Mouse (Mus musculus): Measurements from ENCODE around the gene Gatc.
A peak's percentile ranks its signal among the peaks of the same experiment; 100 is the strongest.
"Not testable (repeated sequence)": the region's sequence is repeated elsewhere in the genome, so short reads cannot be mapped to it uniquely, and the experiment has no call there.

Gene Gatc

GRCm38 (mm10) chr5:115330955-115331354 is 10.0 kb downstream of the Gatc start:
- no peak for DNase-seq (ENCODE audit: low read depth, low spot score)

GRCm38 (mm10) chr5:115327610-115328548 is 13.1 kb downstream of the Gatc start:
- peak; percentile 47 for DNase-seq (ENCODE audit: low read depth, low spot score)

GRCm38 (mm10) chr5:115326875-115327609 is 13.9 kb downstream of the Gatc start, which contains the start of gene Srsf9:
TSS of gene Srsf9 (plus strand) at chr5:115327177.
- peak; percentile 92 for DNase-seq (ENCODE audit: low read depth, low spot score)

DNA sequence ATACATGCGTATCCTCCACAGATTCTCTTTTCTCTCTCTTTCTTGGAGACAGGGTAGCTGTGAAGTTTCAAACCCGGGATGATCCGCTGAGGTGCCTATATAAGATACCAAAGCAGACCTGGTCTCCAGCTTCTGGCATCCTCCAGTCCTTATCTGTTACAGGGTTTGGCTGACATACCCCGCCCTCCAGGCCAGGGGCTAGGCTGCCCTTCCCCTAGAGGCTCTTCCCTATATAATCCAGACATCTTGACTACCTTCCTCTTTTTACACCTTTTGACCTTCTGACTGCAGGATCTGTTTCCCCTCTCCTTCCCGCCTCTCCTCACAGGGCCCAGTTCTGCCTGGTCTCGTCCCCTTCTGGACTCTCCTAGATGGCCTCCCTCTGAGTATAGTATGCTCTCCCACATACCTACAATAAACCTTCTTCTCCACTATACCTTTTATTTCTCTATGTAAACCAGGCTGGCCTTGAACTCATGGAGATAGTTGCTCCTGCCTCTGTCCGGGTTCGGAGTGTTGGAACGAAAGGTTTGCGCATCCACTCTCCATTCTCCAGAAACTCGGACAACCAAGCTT is 14.6 kb downstream of the Gatc start:
- DNase-seq (ENCODE audit: low read depth, low spot score), result no peak

DNA sequence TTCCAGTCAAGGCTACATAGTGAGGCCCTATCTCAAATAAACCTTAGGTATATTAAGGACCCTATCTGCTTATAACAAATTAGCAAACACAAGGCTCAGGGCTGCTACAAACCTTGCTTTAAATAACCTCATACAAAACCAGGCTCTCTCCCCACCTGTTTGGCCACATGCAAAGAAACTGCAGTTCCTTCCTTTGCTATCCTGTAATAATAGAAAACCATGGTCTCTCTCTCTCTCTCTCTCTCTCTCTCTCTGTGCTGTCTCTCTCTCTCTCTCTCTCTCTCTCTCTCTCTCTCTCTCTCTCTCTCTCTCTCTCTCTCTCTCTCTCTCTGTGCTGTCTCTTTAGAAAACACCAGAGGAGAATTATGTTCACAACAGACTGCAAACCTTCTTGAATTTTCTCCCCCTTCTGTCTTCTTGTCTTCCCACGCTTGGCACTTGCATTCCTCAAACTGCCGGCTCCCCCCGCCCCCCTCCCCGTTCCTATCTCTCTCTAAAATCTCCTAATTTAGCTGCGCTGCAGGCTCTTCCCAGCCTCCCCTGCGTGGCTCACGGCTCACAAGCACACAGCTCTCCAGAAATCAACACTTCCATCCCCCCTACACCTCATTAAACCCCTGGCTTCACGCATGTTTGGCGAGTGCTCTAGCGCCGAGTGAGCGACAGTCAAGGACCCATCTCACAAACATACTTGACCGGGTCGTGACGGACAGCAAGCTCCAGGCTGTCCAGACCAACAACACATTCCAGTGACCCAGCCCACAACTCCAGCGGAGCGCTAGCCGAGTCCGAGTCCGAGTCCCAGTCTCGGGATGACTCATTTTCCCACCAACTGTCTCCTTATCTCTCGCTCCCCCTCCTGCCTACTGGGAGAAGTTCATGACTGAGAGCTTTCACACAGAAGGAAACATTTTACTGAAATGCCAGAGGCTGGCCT is 21.7 kb downstream of the Gatc start:
- DNase-seq (ENCODE audit: low read depth, low spot score), result peak; percentile 99

DNA sequence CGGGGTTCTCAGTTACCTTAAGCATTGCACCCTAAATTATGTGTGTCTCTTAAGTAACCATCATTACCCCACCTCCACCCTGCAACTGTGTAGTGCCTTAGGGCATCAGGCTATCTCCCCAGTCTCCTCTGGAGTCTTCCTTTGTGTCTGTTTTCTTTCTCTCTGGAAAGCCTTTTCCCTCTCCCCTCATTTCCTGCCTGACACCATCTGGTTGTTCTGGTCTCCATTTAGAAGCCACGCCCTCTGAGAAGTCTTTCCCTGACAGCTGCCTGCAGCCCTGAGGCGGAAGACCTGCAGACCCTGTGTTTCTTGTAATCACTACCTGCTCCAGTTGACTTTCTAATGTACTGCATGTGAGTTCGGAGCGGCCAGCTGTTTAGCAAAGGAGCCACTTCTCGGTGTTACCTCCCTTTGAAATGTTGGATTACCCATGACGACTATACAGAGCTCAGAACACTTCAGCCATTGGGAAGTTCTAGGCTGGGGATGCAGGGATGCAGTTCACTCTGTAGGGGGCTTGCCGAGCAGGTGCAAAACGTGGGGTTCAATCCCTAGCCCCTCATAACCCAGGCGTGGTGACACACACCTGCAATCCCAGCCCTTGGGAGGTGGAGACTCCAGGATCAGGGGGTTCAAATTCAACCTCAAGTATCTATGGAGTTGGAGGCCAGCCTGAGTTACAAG is 23.2 kb downstream of the Gatc start:
- peak; percentile 52 for DNase-seq (ENCODE audit: low read depth, low spot score)

GRCm38 (mm10) chr5:115316968-115317644 is 23.9 kb downstream of the Gatc start:
- DNase-seq (ENCODE audit: low read depth, low spot score), result no peak

DNA sequence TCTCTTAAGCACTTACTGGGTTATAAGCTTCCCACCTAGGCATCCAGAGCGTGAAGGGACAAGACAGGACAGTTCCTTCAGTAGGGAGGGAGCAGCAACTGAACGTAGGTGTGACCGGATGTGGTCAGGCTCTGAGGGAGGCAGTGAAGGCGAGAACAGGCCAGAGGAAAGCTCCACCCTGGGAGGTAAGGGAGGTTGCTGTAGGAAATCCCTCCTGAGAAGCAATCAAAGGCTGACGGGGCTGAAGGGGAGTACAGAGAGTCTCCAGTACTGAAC is 27.4 kb downstream of the Gatc start:
- DNase-seq (ENCODE audit: low read depth, low spot score), result no peak

- no peak for DNase-seq (ENCODE audit: low read depth, low spot score)
Observed at GRCm38 (mm10) chr5:115312816-115313667, 27.9 kb downstream of the Gatc start.

GRCm38 (mm10) chr5:115312354-115312753 is 28.6 kb downstream of the Gatc start:
- no peak for DNase-seq (ENCODE audit: low read depth, low spot score)

GRCm38 (mm10) chr5:115302190-115302589 is 38.8 kb downstream of the Gatc start:
- not testable (repeated sequence) for DNase-seq (ENCODE audit: low read depth, low spot score)

DNA sequence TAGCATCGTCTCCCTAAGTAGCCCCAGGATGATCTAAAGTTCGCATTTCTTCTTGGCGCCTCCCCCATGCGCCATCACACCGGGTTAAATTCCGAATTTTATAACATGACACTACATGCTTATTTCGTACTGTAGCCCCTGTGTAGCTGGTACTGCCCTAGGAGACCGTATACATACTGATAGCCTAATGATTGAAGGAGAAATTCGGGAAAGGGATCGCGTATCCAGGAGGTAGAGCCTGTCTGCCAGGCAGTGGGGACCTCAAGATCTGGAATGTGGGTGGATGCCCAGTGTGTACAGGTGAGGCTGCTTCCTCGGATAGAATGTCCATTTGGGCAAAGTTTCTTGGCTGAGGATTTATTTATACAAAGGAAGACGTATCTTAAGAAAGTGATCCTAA is 39.4 kb downstream of the Gatc start:
- DNase-seq (ENCODE audit: low read depth, low spot score), result no peak

GRCm38 (mm10) chr5:115300792-115301614 is 40.0 kb downstream of the Gatc start, which contains the start of gene Dynll1:
TSS of gene Dynll1 (minus strand) at chr5:115300999.
- DNase-seq (ENCODE audit: low read depth, low spot score), result peak; percentile 99

DNA sequence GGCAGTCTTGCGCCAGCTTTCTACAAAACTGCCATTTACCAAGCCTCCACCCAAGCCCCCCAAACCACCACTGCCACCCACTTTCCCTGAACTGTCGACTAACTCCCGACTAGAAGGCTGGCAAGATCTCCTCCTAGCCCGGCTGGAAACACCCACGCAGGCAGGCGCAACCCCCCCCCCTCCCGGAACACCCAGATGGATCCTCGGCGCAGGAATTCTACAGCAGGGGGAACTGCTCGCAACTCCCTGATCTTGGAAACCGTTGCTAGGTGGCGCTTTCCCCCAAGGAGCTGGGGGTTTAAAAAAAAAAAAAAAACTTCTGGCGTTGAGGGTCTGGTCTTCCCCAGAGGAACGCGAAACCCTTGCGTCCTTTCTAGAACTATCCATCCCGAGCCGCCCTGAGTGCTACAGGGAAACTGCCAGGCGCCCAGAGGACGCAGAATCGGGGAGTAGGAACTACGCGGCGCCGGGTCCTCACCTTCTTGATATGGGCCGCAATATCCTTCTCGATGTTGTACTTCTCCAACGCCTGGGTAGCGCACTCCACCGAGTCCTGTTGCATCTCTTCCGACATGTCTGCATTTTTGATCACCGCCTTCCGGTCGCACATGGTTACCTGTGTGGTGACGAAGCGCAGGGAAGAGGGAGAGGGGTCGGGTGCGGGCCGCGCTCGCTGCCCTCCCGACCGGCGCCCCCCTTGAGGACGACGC is 40.8 kb downstream of the Gatc start:
- DNase-seq (ENCODE audit: low read depth, low spot score), result peak; percentile 89

- DNase-seq (ENCODE audit: low read depth, low spot score), result no peak
Observed at GRCm38 (mm10) chr5:115296347-115296746, 44.6 kb downstream of the Gatc start.

DNA sequence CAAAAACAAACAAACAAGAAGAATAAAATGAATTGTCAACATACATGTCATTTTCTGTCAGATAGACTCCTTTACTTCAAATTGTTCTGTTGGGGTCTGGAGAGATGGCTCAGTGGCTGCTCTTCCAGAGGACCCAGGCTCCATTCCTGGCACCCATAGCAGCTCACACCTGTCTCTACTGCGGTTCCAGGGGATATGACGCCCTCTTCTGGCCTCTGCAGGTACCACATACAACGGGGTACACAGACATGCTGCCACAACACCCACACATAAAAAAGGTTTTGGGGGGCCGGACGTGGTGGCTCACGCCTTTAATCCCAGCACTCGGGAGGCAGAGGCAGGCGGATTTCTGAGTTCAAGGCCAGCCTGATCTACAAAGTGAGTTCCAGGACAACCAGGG is 46.8 kb downstream of the Gatc start:
- DNase-seq (ENCODE audit: low read depth, low spot score), result peak; percentile 35

DNA sequence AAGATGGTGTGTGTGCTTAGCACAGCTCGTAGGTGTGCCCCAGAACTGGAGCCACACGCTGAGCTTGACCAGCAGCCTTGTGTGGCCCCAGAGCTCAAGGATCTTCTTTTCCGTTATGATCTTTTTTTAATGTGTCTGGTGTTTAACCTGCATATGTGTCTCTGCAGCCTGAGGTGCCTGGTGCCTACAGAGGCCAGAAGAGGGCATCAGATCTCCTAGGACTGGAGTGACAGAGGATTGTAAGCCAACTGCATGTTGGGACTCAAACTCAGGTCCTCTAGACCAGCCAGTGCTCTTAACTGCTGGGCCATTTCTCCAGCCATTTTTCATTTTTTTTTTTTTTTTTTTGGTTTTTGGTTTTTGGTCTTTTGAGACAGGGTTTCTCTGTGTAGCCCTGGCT is 56.2 kb downstream of the Gatc start:
- peak; percentile 51 for DNase-seq (ENCODE audit: low read depth, low spot score)

All from 3T3-L1 (cell line).